Mouse (Mus musculus) lung, adult 10 weeks (tissue): Measurements from ENCODE around the gene Insl3. TPM values are rescaled to one million over a fixed set of nuclear protein-coding genes. Genes with fewer than 3 reads are reported as not detected.

Experiments
- polyA plus RNA-seq: library from polyadenylated mRNA; stranded (reverse); fragments of 350-450 nt; fragmentation: Illumina TruSeq; extraction: RNeasy Lipid Tissue Mini Kit (QIAGEN cat#74804); gene quantifications from one replicate; pipeline ENCODE4 v1.2.3, GENCODE M21; 2014; ENCODE audit warnings: low read depth, low replicate concordance; ENCODE audit not compliant: insufficient read depth

Gene Insl3
- polyA plus RNA-seq: 5.2 TPM

DNA sequence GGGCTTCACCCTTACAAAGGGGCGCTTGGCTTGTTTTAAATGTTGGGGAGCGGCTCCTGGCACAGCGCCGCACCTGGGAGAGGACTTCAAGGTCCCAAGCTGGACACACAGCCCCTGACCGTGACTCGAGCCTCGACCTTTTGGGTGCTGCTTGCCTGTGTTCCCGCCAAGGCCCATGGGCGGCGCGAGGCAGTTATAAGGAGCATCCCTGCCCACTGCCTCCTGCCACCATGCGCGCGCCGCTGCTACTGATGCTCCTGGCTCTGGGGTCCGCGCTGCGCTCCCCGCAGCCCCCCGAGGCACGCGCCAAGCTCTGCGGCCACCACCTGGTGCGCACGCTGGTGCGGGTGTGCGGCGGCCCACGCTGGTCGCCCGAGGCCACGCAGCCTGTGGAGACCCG lies at the start of gene Insl3:
Insl3 (plus strand) TSS at position 187 of the 400 bp plus-strand sequence.

DNA sequence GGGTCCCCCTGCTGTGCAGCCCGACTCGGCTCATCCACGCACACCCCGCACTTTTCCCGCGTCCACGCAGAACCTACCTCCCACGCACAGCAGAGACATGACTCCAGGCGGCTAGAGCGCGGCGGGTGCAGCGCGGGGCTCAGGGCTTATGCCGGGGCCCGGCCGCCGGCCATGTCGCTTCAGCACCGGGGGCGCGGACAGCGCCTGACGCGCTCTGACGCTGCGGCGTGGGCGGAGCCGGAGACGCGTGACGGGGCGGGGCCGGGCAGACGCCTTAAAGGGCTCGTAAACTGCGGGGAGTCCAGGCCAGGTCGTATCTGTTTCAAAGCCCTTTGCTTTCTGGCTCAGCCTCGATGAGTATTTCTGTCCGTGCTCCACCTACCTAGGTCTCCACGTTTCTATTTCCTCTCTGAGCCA lies 17.5 kb upstream of the Insl3 start, which contains the start of gene Unc13a:
Unc13a (minus strand) TSS at position 209 of the 417 bp plus-strand sequence.

DNA sequence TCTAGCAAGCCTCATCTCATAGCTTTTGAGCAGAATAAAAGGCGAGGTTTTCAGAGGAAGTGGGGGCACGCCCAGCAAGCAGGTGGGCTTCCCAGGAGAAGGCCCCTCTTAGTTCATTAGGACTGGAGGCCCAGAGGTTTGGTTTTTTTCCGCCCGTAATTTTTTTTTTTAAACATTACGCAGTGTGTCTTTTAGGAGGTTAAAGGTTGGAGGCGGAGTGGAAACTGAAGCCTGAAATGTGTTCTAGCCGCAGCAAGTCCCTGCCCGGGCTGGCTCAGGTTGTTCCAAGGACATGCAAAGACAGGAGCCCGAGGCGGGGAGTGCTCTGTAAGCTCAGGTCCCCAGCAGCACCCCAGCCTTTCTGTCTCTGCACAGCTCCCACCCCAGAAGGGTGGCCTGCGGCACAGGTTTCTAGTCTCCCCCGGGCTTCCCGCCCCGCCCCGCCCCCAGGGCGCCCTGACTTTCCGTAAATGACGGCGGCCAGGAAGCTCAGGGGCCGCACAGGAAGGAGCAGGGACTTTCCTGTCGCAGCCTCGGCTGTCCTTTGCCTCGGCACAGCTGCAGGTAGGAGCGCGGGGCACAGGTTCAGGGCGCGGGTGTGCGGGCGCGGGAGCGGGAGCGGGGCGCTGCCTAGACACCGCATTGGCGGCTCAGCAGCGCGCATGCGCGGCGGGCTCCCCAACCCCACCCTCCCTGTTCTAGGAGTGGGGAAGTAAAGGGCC lies 12.8 kb upstream of the Insl3 start, which contains the start of gene Jak3:
Jak3 (plus strand) TSS at position 277 of the 722 bp plus-strand sequence.

GRCm38 (mm10) chr8:71701414-71702086 lies 12.5 kb downstream of the Insl3 start, which contains the start of gene B3gnt3:
Gene B3gnt3, minus strand, starts transcription at chr8:71701789.

GRCm38 (mm10) chr8:71725122-71725924 lies 36.3 kb downstream of the Insl3 start, which contains the start of gene Fcho1:
Gene Fcho1, minus strand, starts transcription at chr8:71725716.

Other genes starting within 250 kb of the Insl3 start
- 16.1 TPM for gene Abhd8, start 225.6 kb upstream of the Insl3 start, polyA plus RNA-seq
- 65.5 TPM for gene Mrpl34, start 224.3 kb upstream of the Insl3 start, polyA plus RNA-seq
- gene Dda1, start 220.0 kb upstream of the Insl3 start, polyA plus RNA-seq: 33.9 TPM
- 4.6 TPM for gene Ano8, start 203.3 kb upstream of the Insl3 start, polyA plus RNA-seq
- 10.1 TPM for gene Gtpbp3, start 201.1 kb upstream of the Insl3 start, polyA plus RNA-seq
- gene Plvap, start 177.5 kb upstream of the Insl3 start, polyA plus RNA-seq: 350 TPM
- gene Ccdc194, start 163.5 kb upstream of the Insl3 start, polyA plus RNA-seq: not detected
- gene Bst2, start 151.8 kb upstream of the Insl3 start, polyA plus RNA-seq: 272 TPM
- 65.4 TPM for gene Mvb12a, start 146.3 kb upstream of the Insl3 start, polyA plus RNA-seq
- 12.2 TPM for gene Tmem221, start 130.3 kb upstream of the Insl3 start, polyA plus RNA-seq
- gene Nxnl1, start 122.6 kb upstream of the Insl3 start, polyA plus RNA-seq: not detected
- gene Slc27a1, start 120.3 kb upstream of the Insl3 start, polyA plus RNA-seq: 21.0 TPM
- 79.5 TPM for gene Pgls, start 97.0 kb upstream of the Insl3 start, polyA plus RNA-seq
- gene Fam129c, start 91.6 kb upstream of the Insl3 start, polyA plus RNA-seq: 3.3 TPM
- gene Colgalt1, start 78.2 kb upstream of the Insl3 start, polyA plus RNA-seq: 51.7 TPM
- gene Unc13a, start 17.5 kb upstream of the Insl3 start, polyA plus RNA-seq: 0.04 TPM
- gene Jak3, start 12.9 kb upstream of the Insl3 start, polyA plus RNA-seq: 8.6 TPM
- gene B3gnt3, start 12.6 kb downstream of the Insl3 start, polyA plus RNA-seq: 7.3 TPM
- gene Fcho1, start 36.5 kb downstream of the Insl3 start, polyA plus RNA-seq: 3.7 TPM
- gene Zfp709, start 192.8 kb downstream of the Insl3 start, polyA plus RNA-seq: 2.6 TPM
- 1.8 TPM for gene Zfp882, start 219.4 kb downstream of the Insl3 start, polyA plus RNA-seq
- gene Zfp617, start 219.4 kb downstream of the Insl3 start, polyA plus RNA-seq: 12.6 TPM